In the genomic region with DNA sequence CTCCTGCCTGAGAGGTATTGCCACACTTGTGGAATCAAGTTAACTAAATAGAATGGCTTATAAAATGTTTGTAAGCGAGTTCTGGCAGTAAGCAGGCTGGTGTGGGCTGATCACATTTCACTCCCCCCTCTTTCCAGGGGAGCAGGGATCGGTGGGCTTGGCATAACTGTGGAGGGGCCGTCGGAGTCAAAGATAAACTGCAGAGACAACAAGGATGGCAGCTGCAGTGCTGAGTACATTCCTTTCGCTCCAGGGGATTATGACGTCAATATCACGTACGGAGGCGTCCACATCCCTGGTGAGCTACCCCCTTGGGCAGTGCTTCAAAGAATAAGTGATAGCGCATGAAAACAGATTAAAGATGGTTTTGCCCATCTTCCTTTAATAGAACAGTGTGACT, we compare ENCODE assay signal across 21 mouse cellular contexts. TPM values are rescaled to one million over a fixed set of nuclear protein-coding genes. Genes with fewer than 3 reads are reported as not detected.
"Had no signal": no experiment of that assay in that cellular context is flagged by ENCODE, and none has a peak within 500 bp of the region (broad histone marks: within the 10 kb centered on the region; RNA-seq: fewer than 3 reads in every experiment).

No protein-coding gene starts in this region.

- H3K4me2 ChIP-seq: midbrain, embryonic 12.5 days; neural tube, embryonic 13.5 days; neural tube, embryonic 15.5 days; stomach, embryonic 15.5 days had no signal

- H3K4me3 ChIP-seq: midbrain, embryonic 10.5 days; midbrain, embryonic 12.5 days; myocyte; neural tube, embryonic 13.5 days; neural tube, embryonic 15.5 days; stomach, embryonic 15.5 days had no signal

- DNase-seq: lung, adult 18-20 months; lung, postnatal 10 days; lung, postnatal 4 days; midbrain, embryonic 14.5 days; retina, postnatal 1 day; right cerebral cortex, adult 18-20 months; right cerebral cortex, postnatal 25 days; thymus, adult 2 months; thymus, postnatal 25 days had no signal

- ATAC-seq: midbrain, embryonic 16.5 days had no signal

- H3K4me1 ChIP-seq: midbrain, embryonic 10.5 days; midbrain, embryonic 12.5 days; neural tube, embryonic 13.5 days; stomach, embryonic 15.5 days had no signal

- H3K9me3 ChIP-seq: midbrain, embryonic 10.5 days; midbrain, embryonic 12.5 days; neural tube, embryonic 13.5 days; neural tube, embryonic 15.5 days; stomach, embryonic 15.5 days had no signal

- H3K27me3 ChIP-seq: midbrain, embryonic 12.5 days; neural tube, embryonic 13.5 days; neural tube, embryonic 15.5 days; stomach, embryonic 15.5 days had no signal

- H3K9ac ChIP-seq: midbrain, embryonic 12.5 days; neural tube, embryonic 13.5 days; neural tube, embryonic 15.5 days; stomach, embryonic 15.5 days had no signal

- H3K27ac ChIP-seq: midbrain, embryonic 10.5 days; midbrain, embryonic 12.5 days; neural tube, embryonic 13.5 days; neural tube, embryonic 15.5 days; stomach, embryonic 15.5 days; stomach, postnatal 0 days had no signal

RNA-seq across cellular contexts. Expression of a gene that starts 47.6 kb away (rescaled TPM):
- polyA plus RNA-seq: liver, embryonic 16.5 days; lung, embryonic 16.5 days; midbrain, embryonic 12.5 days; midbrain, embryonic 14.5 days; myocyte; neural tube, embryonic 11.5 days; neural tube, embryonic 15.5 days; spleen, adult 2 months; stomach, embryonic 15.5 days; stomach, postnatal 0 days; thymus, adult 2 months had no signal
